Mouse (Mus musculus) thymus, adult 2 months (tissue): ENCODE data around the gene 1700029P11Rik.

Experiments
- CTCF ChIP-seq: fragments of 200-500 bp; IDR thresholded peaks from 2 replicates; pipeline ENCODE4 v1.5.1; 2012; ENCODE audit warnings: mild to moderate bottlenecking, control low read depth, low read length, moderate library complexity, borderline replicate concordance; ENCODE audit not compliant: control insufficient read depth, poor library complexity, insufficient read depth; ENCODE audit errors: extremely low read depth
- POLR2A ChIP-seq: fragments of 200-500 bp; IDR thresholded peaks from 2 replicates; pipeline ENCODE4 v1.6.1; 2012; ENCODE audit warnings: mild to moderate bottlenecking, low read length, control low read depth, moderate library complexity; ENCODE audit not compliant: control insufficient read depth, poor library complexity, insufficient read depth; ENCODE audit errors: extremely low read depth

GRCm38 (mm10) chr15:81957598-81957997 lies 22.7 kb upstream of the 1700029P11Rik start:
- TF ChIP-seq CTCF (no peak), POLR2A (no peak)
